Mouse (Mus musculus) ES-E14 (cell line): ENCODE measurements around the gene Prox2. TPM values are rescaled to one million over a fixed set of nuclear protein-coding genes. Genes with fewer than 3 reads are reported as not detected.
A peak's percentile ranks its signal among the peaks of the same experiment; 100 is the strongest.

Experiments
- DNase-seq: peaks from one replicate; pipeline ENCODE4 v3.0.0-alpha.2; 2013; ENCODE audit warnings: low read depth, low spot score
- H3K27ac ChIP-seq: 2 replicates; pipeline ENCODE4 v1.5.1; 2012; ENCODE audit warnings: low read depth, mild to moderate bottlenecking, low read length, moderate library complexity, mixed read lengths; ENCODE audit not compliant: poor library complexity, insufficient read depth, severe bottlenecking
- H3K36me3 ChIP-seq: 2 replicates; pipeline ENCODE4 v1.6.1; 2012; ENCODE audit warnings: mild to moderate bottlenecking, low read length, moderate library complexity, mixed read lengths; ENCODE audit not compliant: control insufficient read depth, poor library complexity, insufficient read depth, severe bottlenecking
- H3K4me1 ChIP-seq, 2 experiments: fragments of 150-350 bp in 1 of 2; sonication (generic) in 1 of 2; 2 replicates each; pipeline ENCODE4 v1.6.1; 2012; ENCODE audit warnings: low read length in 2 of 2, mild to moderate bottlenecking in 1 of 2, mixed read lengths in 1 of 2; ENCODE audit not compliant: control insufficient read depth in 2 of 2, insufficient read depth in 2 of 2, poor library complexity in 1 of 2
- H3K4me3 ChIP-seq, 2 experiments: fragments of 150-350 bp in 1 of 2; sonication (generic) in 1 of 2; 2 replicates each; pipeline ENCODE4 v1.5.1; 2012; ENCODE audit warnings: low read length in 2 of 2, low read depth in 1 of 2, mild to moderate bottlenecking in 1 of 2, mixed read lengths in 1 of 2; ENCODE audit not compliant: insufficient read depth in 1 of 2, poor library complexity in 1 of 2, severe bottlenecking in 1 of 2
- H3K9ac ChIP-seq: 2 replicates; pipeline ENCODE4 v1.6.1; 2012; ENCODE audit warnings: low read depth, mild to moderate bottlenecking, low read length, mixed read lengths; ENCODE audit not compliant: poor library complexity, insufficient read depth, severe bottlenecking
- H3K9me3 ChIP-seq: fragments of 150-350 bp; sonication (generic); 2 replicates; pipeline ENCODE4 v1.6.1; 2012; ENCODE audit warnings: low read depth, mild to moderate bottlenecking, low read length; ENCODE audit not compliant: control insufficient read depth, insufficient read depth
- CHD2 ChIP-seq: IDR thresholded peaks from 2 replicates; pipeline ENCODE4 v1.6.1; 2014; ENCODE audit warnings: mild to moderate bottlenecking, low read depth, low read length, inconsistent platforms
- HCFC1 ChIP-seq: IDR thresholded peaks from 2 replicates; pipeline ENCODE4 v1.6.1; 2012; ENCODE audit warnings: low read length, inconsistent platforms, borderline replicate concordance; ENCODE audit not compliant: insufficient read depth
- MAFK ChIP-seq: IDR thresholded peaks from 2 replicates; pipeline ENCODE4 v1.6.1; 2014; ENCODE audit warnings: mild to moderate bottlenecking, low read depth, low read length, inconsistent platforms; ENCODE audit not compliant: insufficient read depth
- ZC3H11A ChIP-seq: IDR thresholded peaks from 2 replicates; pipeline ENCODE4 v1.6.1; 2012; ENCODE audit warnings: low read depth, mild to moderate bottlenecking, inconsistent platforms, low read length, borderline replicate concordance
- ZNF384 ChIP-seq: IDR thresholded peaks from 2 replicates; pipeline ENCODE4 v1.6.1; 2012; ENCODE audit warnings: low read depth, low read length, inconsistent platforms
- in situ Hi-C, 2 experiments: fragments of 600-800 bp; cut with MboI; formaldehyde crosslinking; loops; one replicate each; pipeline ENCODE4 v1.15.1; 2025; ENCODE audit warnings: low sequenced_read_pairs in 2 of 2, inconsistent platforms in 1 of 2; ENCODE audit not compliant: unreplicated experiment in 2 of 2
- total RNA-seq: library from RNA; depleted of rRNA; stranded (reverse); fragments of 300-350 nt; gene quantifications from 2 replicates; pipeline ENCODE4 v1.2.3, GENCODE M21; 2012

Gene Prox2
- total RNA-seq, 1 experiment: 0.98 TPM

DNA sequence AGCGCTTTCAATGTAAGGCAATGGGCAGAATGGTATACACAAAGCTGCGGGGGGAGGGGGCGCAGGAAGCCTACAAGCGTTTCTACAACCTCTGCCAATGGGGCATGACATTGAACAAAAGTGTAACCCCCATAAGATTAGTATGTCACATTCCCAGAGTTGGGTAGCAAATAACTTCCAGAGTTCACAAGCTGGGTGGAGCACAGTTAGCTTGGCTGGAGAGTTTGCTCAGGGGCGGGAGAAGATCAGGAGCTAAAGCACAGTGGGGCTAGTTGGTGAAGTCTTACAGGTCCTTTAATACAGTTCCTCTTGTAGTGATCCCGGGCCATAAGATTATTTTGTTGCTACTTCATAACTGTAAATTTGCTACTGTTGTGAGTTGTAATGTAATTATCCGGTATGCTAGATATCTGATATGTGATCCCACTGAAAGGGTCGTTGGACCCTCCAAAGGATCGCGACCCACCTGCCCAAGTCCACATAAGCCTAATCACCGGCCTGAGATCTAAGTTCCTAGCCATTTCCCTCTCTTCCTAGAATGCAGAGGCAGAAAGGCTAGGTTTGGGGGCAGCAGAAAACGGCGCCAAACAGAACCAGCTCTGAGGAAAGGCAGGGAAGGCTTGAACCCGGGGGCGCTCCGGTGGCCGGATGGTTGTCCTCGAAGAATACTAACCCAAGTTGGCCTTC lies 405 bp downstream of the Prox2 start:
- H3K9me3 ChIP-seq: no peaks in the 10 kb centered on the region
- TF ChIP-seq MAFK (no peak), ZC3H11A (no peak), ZNF384 (no peak), CHD2 (no peak), HCFC1 (no peak)
- no peak overlapping the region for H3K27ac ChIP-seq
- H3K4me3 ChIP-seq: peak overlapping the region; percentile 79 to 97
- peaks cover 2% of the 10 kb centered on the region; the same call in 1 of the 2 replicates for H3K36me3 ChIP-seq
- DNase-seq: no peak
- H3K9ac ChIP-seq: peak overlapping the region; percentile 95
- peaks cover 7 to 9% of the 10 kb centered on the region in 2 experiments; a peak in 2 of 4 replicates for H3K4me1 ChIP-seq
- in situ Hi-C loops: no loop called here

DNA sequence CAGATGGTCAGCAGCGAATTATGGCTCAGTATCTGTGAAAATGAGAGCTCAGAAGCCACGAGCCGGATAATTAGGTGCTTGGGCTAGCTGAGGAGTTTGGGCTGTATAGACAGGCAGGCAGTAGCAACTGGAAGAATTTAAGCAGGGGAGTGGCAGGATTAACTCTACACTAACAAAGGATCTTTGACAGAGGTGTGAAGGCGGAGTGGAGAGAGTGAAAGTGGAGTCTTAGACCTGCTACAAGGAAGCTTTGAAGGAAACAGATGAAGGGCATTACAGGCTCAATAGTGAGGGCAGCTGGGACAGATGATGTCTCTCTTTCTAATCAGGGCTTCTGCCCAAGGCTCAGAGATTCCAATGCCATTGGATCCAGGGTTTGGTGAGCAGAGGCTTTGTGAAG lies 1.1 kb downstream of the Prox2 start:
- Histone ChIP-seq H3K9ac (no peak overlapping the region), H3K9me3 (no peaks in the 10 kb centered on the region), H3K36me3 (peaks cover 2% of the 10 kb centered on the region; the same call in 1 of the 2 replicates), H3K27ac (no peak overlapping the region), H3K4me3 (no peak overlapping the region), H3K4me1 (peaks cover 9 to 10% of the 10 kb centered on the region in 2 experiments; a peak in 2 of 4 replicates)
- in situ Hi-C loops: no loop called here
- no peak for DNase-seq
- TF ChIP-seq MAFK: no peak
- no peak for TF ChIP-seq ZC3H11A
- TF ChIP-seq HCFC1: no peak
- TF ChIP-seq CHD2: no peak
- TF ChIP-seq ZNF384: no peak

DNA sequence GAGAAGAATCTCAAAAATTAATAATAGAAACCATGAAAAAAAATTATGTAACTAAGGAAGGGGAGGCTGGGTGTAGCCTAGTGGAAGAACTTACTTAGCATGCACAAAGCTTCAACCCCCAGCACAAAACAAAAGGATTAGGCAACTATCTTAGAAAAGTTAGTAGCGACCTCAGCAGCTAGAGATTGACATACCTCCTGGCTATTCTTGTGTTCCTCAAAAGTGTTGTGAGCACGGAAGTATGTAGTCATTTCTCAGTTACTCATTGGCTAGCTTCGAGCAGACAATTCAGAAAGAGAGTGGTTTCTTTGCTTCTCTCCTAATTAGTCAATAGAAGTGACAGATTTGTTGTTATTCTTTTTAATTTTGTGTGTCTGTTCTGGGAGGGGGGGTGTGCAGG lies 1.9 kb downstream of the Prox2 start:
- in situ Hi-C loops: no loop called here
- Histone ChIP-seq H3K36me3 (peaks cover 2% of the 10 kb centered on the region; the same call in 1 of the 2 replicates), H3K4me3 (no peak overlapping the region), H3K4me1 (peaks cover 9 to 10% of the 10 kb centered on the region in 2 experiments; a peak in 2 of 4 replicates), H3K27ac (no peak overlapping the region), H3K9me3 (no peaks in the 10 kb centered on the region), H3K9ac (no peak overlapping the region)
- no peak for DNase-seq
- TF ChIP-seq ZNF384 (no peak), HCFC1 (no peak), MAFK (no peak), ZC3H11A (no peak), CHD2 (no peak)

DNA sequence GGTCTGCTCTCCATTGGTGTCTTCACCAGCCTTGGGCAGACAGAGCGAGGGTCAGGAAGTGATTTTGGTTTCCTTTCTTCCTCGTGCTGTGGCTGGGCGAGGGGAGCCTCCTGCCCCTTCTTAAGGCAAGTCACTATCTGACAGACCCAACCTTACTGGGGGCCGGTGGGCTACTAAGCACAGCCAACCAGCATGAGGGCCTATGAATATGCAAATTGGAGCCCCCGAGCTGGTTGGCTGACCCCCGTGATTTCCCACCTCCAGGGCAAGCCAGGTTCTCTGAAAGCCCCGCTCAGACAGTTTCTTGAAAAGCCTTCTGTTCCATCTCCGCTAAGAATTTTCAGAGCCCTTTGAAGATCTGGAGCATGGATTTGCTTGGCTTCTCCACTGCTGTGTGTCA lies 4.3 kb downstream of the Prox2 start:
- no peak overlapping the region; a peak in 1 of 4 replicates for H3K4me3 ChIP-seq
- no peak for DNase-seq
- H3K36me3 ChIP-seq: no peaks in the 10 kb centered on the region
- in situ Hi-C loops: no loop called here
- H3K4me1 ChIP-seq: peaks cover 5 to 8% of the 10 kb centered on the region in 2 experiments; a peak in 1 of 4 replicates
- H3K9ac ChIP-seq: no peak overlapping the region
- H3K9me3 ChIP-seq: no peaks in the 10 kb centered on the region
- TF ChIP-seq CHD2: no peak
- no peak for TF ChIP-seq MAFK
- no peak overlapping the region for H3K27ac ChIP-seq
